Mouse (Mus musculus) cerebellum, adult 2 months (tissue): Measurements from ENCODE around the gene Gnao1. TPM values are rescaled to one million over a fixed set of nuclear protein-coding genes. Genes with fewer than 3 reads are reported as not detected.
A peak's percentile ranks its signal among the peaks of the same experiment; 100 is the strongest.

Source experiments
- DNase-seq, 2 experiments: peaks; one replicate each; pipeline ENCODE4 v3.0.0; 2021
- H3K27ac ChIP-seq: fragments of 200-500 bp; 2 replicates; pipeline ENCODE4 v1.5.1; 2012; ENCODE audit warnings: low read length, control low read depth, inconsistent platforms; ENCODE audit not compliant: insufficient read depth
- H3K27me3 ChIP-seq: fragments of 200-500 bp; 2 replicates; pipeline ENCODE4 v1.6.1; 2012; ENCODE audit warnings: inconsistent platforms, mild to moderate bottlenecking, low read length, moderate library complexity; ENCODE audit not compliant: control insufficient read depth, insufficient read depth
- H3K4me1 ChIP-seq: fragments of 200-500 bp; 2 replicates; pipeline ENCODE4 v1.6.1; 2011; ENCODE audit warnings: low read length; ENCODE audit not compliant: control insufficient read depth, insufficient read depth
- H3K4me3 ChIP-seq: fragments of 200-500 bp; replicated peaks from 2 replicates; pipeline ENCODE3; 2011; ENCODE audit warnings: mild to moderate bottlenecking, low read depth, low read length, control low read depth; ENCODE audit not compliant: insufficient read depth
- CTCF ChIP-seq: fragments of 200-500 bp; IDR thresholded peaks from 2 replicates; pipeline ENCODE4 v1.5.1; 2011; ENCODE audit warnings: low read depth, mild to moderate bottlenecking, control low read depth, low read length, moderate library complexity, borderline replicate concordance; ENCODE audit not compliant: insufficient read depth
- POLR2A ChIP-seq: fragments of 200-500 bp; IDR thresholded peaks from 2 replicates; pipeline ENCODE4 v1.6.1; 2011; ENCODE audit warnings: low read length, control low read depth, borderline replicate concordance; ENCODE audit not compliant: insufficient read depth
- WGBS: fragments of 180-500 bp; shearing (Covaris S2); methylation state at CpG from one replicate; pipeline ENCODE4 v1.1.7; 2018; 5-methylcytosine and 5-hydroxymethylcytosine counted together
- polyA plus RNA-seq: library from polyadenylated mRNA; depleted of rRNA; stranded (reverse); fragments of >200 nt; gene quantifications from 2 replicates; pipeline ENCODE4 v1.2.3, GENCODE M21; 2012; rRNA removed

Gene Gnao1
- polyA plus RNA-seq: 345 and 365 TPM in 2 replicates

DNA sequence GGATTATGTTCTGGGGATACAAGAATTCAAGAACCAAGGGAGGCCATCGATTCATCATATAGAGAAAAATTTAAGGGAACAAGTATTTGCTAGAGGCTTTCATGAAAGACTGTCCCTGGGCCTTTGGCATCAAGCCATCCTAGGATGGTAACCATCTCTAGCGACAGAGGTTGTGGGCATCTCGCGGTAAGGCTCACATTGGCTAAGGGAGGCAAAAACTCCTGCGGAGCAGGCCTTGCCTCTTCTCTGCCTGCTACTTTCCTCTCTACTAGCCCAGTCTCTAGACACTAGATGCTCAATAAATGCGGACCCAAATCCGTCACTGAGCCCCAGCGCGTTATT is at the start of gene Gnao1:
Gene Gnao1, plus strand, starts transcription at position 281 of the 342 bp plus-strand sequence.
- H3K27me3 ChIP-seq: no peaks in the 10 kb centered on the region
- TF ChIP-seq CTCF (no peak), POLR2A (no peak)
- no peaks in the 10 kb centered on the region for H3K4me1 ChIP-seq
- 5% methylated on average over 9 of the region's 9 CpGs for WGBS
- peak within 1 kb of the TSS; percentile 99 for H3K4me3 ChIP-seq
- peak within 1 kb of the TSS; percentile 63 for H3K27ac ChIP-seq
- DNase-seq: no peak

DNA sequence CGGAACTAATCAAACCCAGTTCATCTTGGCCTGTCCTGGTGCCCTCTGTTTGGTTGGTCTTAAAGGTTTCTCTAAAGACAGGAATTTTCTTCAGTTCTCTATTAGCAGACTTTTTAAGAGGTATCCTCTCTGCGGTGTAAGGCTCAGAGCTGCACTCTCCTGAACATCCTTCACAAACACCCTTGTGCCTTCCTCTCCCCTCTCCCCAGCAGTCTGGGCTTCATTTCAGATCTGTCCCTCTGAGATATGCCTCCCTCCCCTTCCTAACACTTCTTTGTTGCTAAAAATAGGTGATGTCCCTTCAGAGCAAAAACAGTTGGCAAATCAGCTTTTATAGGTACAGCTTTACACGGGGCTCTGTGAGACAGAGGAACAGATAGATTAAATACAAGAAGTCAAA is 32.2 kb upstream of the Gnao1 start:
- peak in 1 of 2 experiments; percentile 6 for DNase-seq
- Histone ChIP-seq H3K4me3 (no peak overlapping the region), H3K4me1 (no peaks in the 10 kb centered on the region), H3K27ac (no peak overlapping the region), H3K27me3 (no peaks in the 10 kb centered on the region)
- TF ChIP-seq CTCF: no peak
- TF ChIP-seq POLR2A: no peak
- WGBS: 39% methylated on average over 3 of the region's 3 CpGs

DNA sequence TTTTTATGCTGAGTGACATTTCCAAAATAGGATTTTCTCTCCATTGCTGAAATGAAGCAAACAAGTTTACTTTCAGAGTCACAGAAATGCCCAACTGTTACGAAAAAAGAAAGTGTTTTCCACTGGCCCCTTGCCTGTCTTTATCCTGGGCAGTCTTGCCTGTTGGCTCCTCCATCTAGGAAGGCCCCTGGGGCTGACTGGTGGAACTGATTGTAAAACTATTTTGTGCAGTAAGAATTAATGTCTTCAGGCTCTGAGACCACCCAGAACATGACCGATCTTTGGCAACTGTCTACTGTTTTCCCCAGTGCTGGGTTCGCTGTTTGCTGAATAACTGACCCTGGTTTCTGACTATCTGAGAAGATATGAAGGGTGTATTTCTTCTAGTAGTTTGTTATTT is 540 bp upstream of the Gnao1 start:
- TF ChIP-seq CTCF (no peak), POLR2A (no peak)
- H3K27me3 ChIP-seq: no peaks in the 10 kb centered on the region
- no peak overlapping the region for H3K4me3 ChIP-seq
- no peaks in the 10 kb centered on the region for H3K4me1 ChIP-seq
- DNase-seq: no peak
- 67% methylated on average over 3 of the region's 3 CpGs for WGBS
- H3K27ac ChIP-seq: no peak overlapping the region

DNA sequence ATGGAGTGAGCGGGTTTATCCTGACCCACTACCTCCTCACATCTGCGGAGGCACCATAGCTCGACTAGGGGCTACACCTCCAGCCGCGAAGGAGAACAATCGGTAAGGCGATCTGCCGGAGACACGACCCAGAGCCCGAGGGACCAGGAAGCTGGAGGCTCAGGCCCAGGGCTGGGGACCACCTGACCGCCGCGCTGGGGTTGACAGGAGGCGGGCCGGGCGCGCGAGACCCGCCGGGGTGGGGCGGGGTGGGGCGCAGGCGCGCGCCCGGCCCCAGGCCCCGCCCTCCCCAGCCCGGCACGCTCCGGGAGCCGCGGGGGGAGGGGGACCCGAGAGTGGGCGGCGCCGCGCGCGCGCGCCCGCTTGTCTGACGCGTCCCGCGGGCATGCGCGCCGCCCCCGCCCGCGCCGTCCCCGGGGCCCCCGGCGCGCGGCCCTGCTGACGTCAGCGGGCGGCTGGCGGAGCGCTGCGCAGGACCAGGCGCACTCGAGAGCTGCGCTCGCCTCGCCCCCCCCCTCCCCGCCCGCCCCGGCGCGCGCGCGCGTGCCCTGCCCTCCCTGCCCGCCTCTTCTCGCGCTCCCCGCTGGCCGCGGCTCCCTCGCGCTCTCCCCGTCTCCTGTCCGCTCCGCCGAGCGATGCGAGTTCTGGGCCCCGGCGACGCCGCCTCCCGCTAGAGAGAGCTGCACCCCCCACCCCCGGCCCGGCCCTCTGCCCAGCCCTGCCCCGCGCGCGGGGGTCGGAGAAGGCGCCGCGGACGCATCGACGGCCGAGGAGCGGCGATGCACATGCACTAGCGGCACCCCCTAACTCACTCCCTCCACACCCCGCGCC is 477 bp downstream of the Gnao1 start:
- DNase-seq: peak; percentile 92
- peak overlapping the region; percentile 99 for H3K4me3 ChIP-seq
- WGBS: under 1% methylated on average over 83 of the region's 116 CpGs
- H3K4me1 ChIP-seq: no peaks in the 10 kb centered on the region
- no peaks in the 10 kb centered on the region for H3K27me3 ChIP-seq
- TF ChIP-seq CTCF: no peak
- TF ChIP-seq POLR2A: peak; percentile 83
- H3K27ac ChIP-seq: peak overlapping the region; percentile 63

DNA sequence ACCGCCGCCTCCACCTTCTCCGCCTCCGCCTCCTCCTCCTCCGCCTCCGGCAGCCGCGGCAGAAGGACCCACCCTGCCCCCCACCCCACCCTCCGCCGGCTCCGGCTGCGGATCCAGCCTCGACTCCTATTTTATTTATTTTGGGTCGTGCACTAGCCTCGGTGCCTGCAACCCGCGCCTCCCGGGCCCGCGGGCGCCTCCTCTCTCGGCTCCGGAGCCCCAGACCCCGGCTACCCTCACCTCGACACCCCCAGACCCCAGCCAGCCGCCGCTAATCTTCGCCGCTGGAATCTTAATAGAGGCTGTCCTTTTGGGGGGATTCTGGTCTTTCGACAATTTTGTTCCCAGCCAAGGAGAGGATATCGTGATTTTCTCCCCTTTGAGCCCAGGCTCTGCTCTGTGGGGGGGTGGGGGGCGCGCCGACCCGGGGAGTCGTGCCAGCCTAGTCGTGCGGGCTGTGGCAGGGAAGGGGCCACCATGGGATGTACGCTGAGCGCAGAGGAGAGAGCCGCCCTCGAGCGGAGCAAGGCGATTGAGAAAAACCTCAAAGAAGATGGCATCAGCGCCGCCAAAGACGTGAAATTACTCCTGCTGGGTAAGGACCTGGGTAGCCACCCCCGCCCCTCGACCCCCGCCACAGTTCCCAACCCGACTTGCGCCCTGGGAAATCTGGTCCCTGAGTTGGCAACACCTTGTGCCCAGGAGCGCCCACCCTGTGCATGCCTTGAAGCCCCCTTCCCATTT is 1.3 kb downstream of the Gnao1 start:
- Histone ChIP-seq H3K4me3 (peak overlapping the region; percentile 99), H3K27me3 (no peaks in the 10 kb centered on the region), H3K27ac (peak overlapping the region; percentile 31), H3K4me1 (peaks cover 4% of the 10 kb centered on the region; the same call in 1 of the 2 replicates)
- no peak for TF ChIP-seq CTCF
- TF ChIP-seq POLR2A: no peak
- peak; percentile 61 to 65 for DNase-seq
- WGBS: under 1% methylated on average over 53 of the region's 53 CpGs

DNA sequence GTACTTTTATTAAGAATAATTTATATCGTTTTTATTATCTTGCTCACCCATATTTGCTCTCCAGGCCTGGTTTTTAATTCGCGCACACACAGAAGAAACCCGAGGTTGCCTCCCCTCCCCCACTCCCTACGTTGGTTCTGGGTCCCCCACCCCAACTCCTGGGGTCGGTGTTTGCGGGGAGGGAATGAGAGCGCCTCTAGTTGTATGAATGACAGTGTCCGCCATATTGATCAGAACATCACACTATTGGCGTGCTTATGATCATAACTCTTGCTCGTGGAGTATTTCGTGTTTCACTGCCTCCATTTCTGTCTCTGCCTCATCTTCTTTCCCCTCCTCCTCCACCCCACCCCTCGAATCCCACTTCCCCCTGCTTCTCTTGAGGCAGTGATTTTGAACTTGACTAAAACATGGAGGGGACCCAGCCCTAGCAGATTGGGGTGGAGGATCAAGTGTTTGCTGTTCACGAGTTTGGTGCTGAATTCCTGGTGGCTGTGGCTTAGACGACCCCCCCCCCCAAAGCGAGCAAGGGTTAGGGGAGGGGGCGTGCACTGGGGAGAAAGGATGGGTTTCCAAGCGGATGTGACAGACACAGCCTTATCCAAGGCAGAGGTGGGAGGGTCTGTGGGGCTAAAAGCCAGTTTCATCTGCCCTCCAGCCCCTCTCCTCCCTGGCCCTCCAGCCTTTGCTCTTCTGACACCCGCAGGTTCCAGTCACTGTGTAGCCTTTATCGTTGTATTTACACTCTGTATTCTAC is 2.1 kb downstream of the Gnao1 start:
- Histone ChIP-seq H3K4me1 (peaks cover 12% of the 10 kb centered on the region), H3K27ac (peak overlapping the region; percentile 31), H3K4me3 (peak overlapping the region; percentile 99), H3K27me3 (no peaks in the 10 kb centered on the region)
- TF ChIP-seq CTCF (no peak), POLR2A (no peak)
- peak; percentile 57 to 58 for DNase-seq
- WGBS: under 1% methylated on average over 20 of the region's 20 CpGs

DNA sequence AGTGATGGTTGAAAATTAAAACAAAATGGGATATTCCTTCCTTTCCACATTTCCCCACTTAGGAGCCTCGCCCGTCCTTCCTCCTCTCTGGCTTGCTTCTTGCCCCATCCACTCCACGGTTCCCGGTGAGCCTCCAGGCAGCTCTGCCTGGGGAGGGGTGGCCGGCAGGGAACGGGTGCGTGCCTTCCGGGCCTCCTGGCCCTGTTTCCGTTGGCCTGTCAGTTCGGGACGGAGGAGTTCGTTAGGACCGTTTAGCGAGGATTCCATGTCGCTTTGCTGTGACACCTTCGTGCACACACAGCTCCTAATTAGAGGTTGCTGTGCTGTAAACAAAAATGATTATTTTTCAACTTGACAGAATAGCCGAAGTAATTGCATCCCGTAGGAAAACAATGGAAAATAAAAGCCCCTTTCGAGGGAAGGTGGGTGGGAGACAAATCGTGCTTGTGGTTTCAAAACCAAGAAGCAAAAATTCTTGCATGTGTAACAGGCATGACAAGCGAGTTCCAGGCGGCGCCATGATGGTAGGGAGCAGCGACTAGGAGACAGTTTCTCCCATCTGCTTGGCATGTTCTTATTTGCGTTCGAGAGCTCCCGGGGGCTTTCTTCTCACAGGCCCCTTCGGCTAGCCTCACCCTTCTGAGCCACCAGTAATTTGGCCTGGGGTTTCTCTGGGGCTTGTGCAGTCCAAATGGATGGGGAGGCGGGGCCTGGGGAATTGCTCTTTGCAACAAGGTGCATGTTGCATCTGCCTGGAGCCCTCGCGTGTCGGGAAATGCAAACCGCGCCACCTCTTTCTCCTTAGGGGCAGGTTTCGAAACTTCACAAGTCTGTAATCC is 3.0 kb downstream of the Gnao1 start:
- under 1% methylated on average over 35 of the region's 35 CpGs for WGBS
- H3K4me1 ChIP-seq: peaks cover 16% of the 10 kb centered on the region
- peak overlapping the region; percentile 31 for H3K27ac ChIP-seq
- H3K27me3 ChIP-seq: no peaks in the 10 kb centered on the region
- TF ChIP-seq POLR2A (no peak; the same call in 1 of the 2 replicates), CTCF (no peak)
- DNase-seq: peak; percentile 68 to 69
- peak overlapping the region; percentile 99 for H3K4me3 ChIP-seq
